Mouse (Mus musculus): ENCODE measurements around the gene 4930519P11Rik. TPM values are rescaled to one million over a fixed set of nuclear protein-coding genes. Genes with fewer than 3 reads are reported as not detected.

Gene 4930519P11Rik
- 0.34 and 0.53 TPM in 2 replicates for polyA plus RNA-seq (2016; fragmentation: Nextera tagmentation; extraction: Ambion mirVana)

DNA sequence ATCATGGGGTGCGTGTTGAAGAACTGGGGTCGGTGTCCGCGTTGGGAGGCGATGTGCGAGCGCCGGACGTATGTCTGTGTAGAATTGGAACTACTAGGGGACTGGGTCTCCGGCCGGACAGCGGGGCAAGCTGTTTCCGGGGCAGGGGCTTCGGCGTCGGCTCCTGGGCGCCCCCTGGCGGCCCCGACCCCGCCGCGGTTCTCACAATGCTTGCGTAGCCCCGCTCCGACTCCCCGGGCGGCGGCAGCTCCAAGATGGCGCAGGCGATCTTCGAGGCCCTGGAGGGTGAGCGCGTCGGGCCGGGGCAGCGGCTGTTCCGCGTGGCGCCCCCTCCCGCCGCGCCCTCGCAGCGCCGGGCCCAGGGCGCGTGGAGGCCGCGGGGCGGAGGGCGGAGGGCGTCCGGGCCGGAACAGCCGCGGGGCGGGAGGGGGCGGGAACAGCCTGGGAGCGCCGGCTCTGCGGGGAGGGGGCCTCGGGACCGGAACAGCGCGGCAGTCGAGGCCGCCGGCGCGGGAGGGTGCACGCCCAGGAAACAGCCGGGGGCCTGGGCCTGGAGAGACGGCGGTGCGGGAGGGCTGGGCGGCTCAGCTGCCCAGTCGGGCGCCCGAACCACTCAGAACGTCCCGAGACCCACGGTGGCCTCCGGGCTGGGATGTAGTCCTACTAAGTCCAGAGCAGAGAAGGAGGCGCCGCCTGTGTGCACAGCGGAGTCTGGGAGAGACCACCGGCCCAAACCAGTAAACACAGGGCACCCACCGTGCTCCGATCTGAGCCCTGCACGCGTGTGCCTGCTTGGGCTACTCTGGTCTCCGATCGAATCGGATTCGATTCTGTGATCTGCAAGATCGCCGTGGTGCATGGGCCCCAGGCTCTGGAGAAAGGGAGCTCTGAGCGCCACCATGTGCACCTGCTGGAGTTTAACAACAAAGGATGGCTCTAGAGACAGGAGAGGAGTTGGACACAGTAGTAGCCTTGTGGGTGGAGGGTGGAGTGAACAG is at the start of gene 4930519P11Rik, which contains the start of gene Zfp341:
Gene 4930519P11Rik, minus strand, starts transcription at position 320 of the 998 bp plus-strand sequence.
Gene Zfp341, plus strand, starts transcription at position 180 of the 998 bp plus-strand sequence.
- H3K4me1 ChIP-seq = peaks cover 34% of the 10 kb centered on the region
- peak; percentile 90 for DNase-seq (ENCODE audit: extremely low spot score, low spot score)
- peaks cover 5% of the 10 kb centered on the region for H3K27me3 ChIP-seq (ENCODE audit: poor library complexity, severe bottlenecking)
- peaks cover 6% of the 10 kb centered on the region for H3K36me3 ChIP-seq (replicated peaks)
- peak within 1 kb of the TSS; percentile 96 for H3K27ac ChIP-seq
- H3K4me3 ChIP-seq = peak within 1 kb of the TSS; percentile 60
- no peaks in the 10 kb centered on the region for H3K9me3 ChIP-seq
- WGBS = 1% methylated on average over 97 of the region's 98 CpGs

- no peaks in the 10 kb centered on the region for H3K27me3 ChIP-seq (ENCODE audit: poor library complexity, severe bottlenecking)
- DNase-seq (ENCODE audit: extremely low spot score, low spot score) = no peak
- peaks cover 49% of the 10 kb centered on the region for H3K36me3 ChIP-seq (replicated peaks)
- 84% methylated on average over 5 of the region's 5 CpGs for WGBS
- no peaks in the 10 kb centered on the region for H3K9me3 ChIP-seq
- peak overlapping the region; percentile 76; the same call in 1 of the 2 replicates for H3K4me3 ChIP-seq
- peaks cover 27% of the 10 kb centered on the region for H3K4me1 ChIP-seq
- H3K27ac ChIP-seq = no peak overlapping the region
Observed at GRCm38 (mm10) chr2:154659531-154660074, 46.4 kb upstream of the 4930519P11Rik start.

- Histone ChIP-seq H3K27me3 (ENCODE audit: poor library complexity, severe bottlenecking) (no peaks in the 10 kb centered on the region), H3K9me3 (no peaks in the 10 kb centered on the region)
- 88% methylated on average over 4 of the region's 4 CpGs for WGBS
Observed at GRCm38 (mm10) chr2:154659070-154659469, 45.8 kb upstream of the 4930519P11Rik start.

GRCm38 (mm10) chr2:154657486-154658237 is 44.4 kb upstream of the 4930519P11Rik start:
- DNase-seq (ENCODE audit: extremely low spot score, low spot score) = peak; percentile 30

More at GRCm38 (mm10) chr2:154659070-154659469, 45.8 kb upstream of the 4930519P11Rik start:
- Histone ChIP-seq H3K4me1 (peaks cover 27% of the 10 kb centered on the region), H3K27ac (no peak overlapping the region), H3K36me3 (replicated peaks) (peaks cover 44% of the 10 kb centered on the region), H3K4me3 (peak overlapping the region; percentile 76; the same call in 1 of the 2 replicates)
- DNase-seq (ENCODE audit: extremely low spot score, low spot score) = no peak

DNA sequence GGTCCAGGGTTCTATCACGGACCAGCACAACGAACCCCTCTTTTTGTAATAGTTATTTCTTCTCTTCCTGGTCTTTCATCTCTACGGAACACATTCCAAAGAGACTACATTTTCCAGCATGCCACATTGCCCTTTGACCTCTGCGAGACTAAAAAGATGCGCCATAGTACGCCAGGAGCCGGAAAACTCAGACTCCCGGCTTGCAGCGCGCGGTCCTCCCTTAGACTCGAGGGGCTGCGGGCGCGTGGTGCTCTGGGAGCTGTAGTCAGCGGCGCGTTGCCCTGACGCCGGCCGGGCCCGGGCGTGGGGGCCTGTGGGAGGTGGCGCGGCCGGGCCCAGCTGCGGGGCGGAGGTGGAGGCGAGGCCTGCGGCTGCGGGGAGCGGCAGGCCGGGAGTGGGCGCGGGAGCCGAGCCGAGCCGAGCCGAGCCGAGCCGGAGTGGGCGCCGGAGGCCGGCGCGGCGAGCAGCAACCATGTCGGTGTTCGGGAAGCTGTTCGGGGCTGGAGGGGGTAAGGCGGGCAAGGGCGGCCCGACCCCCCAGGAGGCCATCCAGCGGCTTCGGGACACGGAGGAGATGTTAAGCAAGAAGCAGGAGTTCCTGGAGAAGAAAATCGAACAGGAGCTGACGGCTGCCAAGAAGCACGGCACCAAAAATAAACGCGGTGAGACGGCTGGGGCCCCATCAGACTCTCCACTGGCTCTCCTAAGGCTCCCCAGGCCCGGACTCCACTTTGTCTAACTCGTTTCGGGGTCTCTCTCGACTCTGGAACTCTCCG is 43.7 kb upstream of the 4930519P11Rik start:
- Histone ChIP-seq H3K4me3 (peak overlapping the region; percentile 76), H3K9me3 (no peaks in the 10 kb centered on the region), H3K27me3 (ENCODE audit: poor library complexity, severe bottlenecking) (no peaks in the 10 kb centered on the region), H3K4me1 (peaks cover 27% of the 10 kb centered on the region), H3K36me3 (replicated peaks) (peaks cover 26% of the 10 kb centered on the region), H3K27ac (peak overlapping the region; percentile 92)
- WGBS = 1% methylated on average over 67 of the region's 67 CpGs
- peak; percentile 90 for DNase-seq (ENCODE audit: extremely low spot score, low spot score)

More at GRCm38 (mm10) chr2:154657486-154658237, 44.4 kb upstream of the 4930519P11Rik start:
- Histone ChIP-seq H3K4me1 (peaks cover 27% of the 10 kb centered on the region), H3K27me3 (ENCODE audit: poor library complexity, severe bottlenecking) (no peaks in the 10 kb centered on the region), H3K4me3 (peak overlapping the region; percentile 76), H3K9me3 (no peaks in the 10 kb centered on the region), H3K36me3 (replicated peaks) (peaks cover 32% of the 10 kb centered on the region), H3K27ac (peak overlapping the region; percentile 92)
- WGBS = 24% methylated on average over 12 of the region's 12 CpGs

- 85% methylated on average over 2 of the region's 2 CpGs for WGBS
- H3K9me3 ChIP-seq = no peaks in the 10 kb centered on the region
- H3K27me3 ChIP-seq (ENCODE audit: poor library complexity, severe bottlenecking) = no peaks in the 10 kb centered on the region
- H3K4me3 ChIP-seq = peak overlapping the region; percentile 76
- peaks cover 17% of the 10 kb centered on the region for H3K36me3 ChIP-seq (replicated peaks)
- peak overlapping the region; percentile 92 for H3K27ac ChIP-seq
- H3K4me1 ChIP-seq = peaks cover 27% of the 10 kb centered on the region
- no peak for DNase-seq (ENCODE audit: extremely low spot score, low spot score)
Observed at GRCm38 (mm10) chr2:154655878-154656414, 42.7 kb upstream of the 4930519P11Rik start.

DNA sequence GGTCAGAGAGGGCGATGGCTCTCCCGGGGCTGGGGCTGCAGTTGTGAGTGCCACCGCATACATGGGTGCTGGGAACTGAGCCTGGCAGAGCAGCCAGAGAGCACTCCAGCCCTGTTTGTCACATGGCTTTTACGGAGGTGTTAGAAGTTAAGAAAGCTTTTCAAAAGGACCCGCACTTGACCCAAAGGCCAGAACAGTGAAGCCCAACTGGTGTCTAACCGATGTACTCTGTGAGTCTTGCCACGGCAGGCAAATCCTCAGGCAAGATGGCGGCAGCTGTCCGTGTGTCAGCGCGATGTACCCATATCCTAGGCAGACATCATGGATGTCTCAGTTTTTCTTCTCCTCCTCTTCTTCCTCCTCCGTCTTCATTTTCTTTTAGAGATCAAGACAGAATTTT is 41.7 kb upstream of the 4930519P11Rik start:
- DNase-seq (ENCODE audit: extremely low spot score, low spot score) = no peak
- no peaks in the 10 kb centered on the region for H3K9me3 ChIP-seq
- 94% methylated on average over 12 of the region's 12 CpGs for WGBS
- H3K27me3 ChIP-seq (ENCODE audit: poor library complexity, severe bottlenecking) = no peaks in the 10 kb centered on the region
- no peak overlapping the region for H3K4me3 ChIP-seq
- H3K36me3 ChIP-seq (replicated peaks) = peaks cover 7% of the 10 kb centered on the region
- no peak overlapping the region for H3K27ac ChIP-seq
- peaks cover 27% of the 10 kb centered on the region for H3K4me1 ChIP-seq

DNA sequence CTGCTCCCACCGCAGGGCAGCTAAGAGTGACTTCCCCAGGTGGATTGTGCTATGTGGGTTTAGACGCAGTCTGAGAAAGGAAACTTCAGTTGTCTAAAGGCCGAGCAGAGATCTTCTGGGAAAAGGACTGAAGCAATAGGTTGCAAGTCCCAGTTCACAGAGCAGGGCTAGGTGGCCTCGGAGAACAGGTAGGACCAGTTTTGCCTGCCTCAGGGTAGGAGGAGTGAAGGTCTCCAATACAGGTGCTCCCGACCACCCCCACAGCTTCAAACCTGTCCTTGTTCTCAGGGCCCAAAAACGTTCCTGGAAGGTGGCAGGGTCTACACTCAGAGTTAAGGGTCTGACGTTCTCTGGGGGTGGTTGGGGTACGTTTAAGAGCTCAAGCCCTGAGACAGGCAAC is 38.1 kb upstream of the 4930519P11Rik start, which contains the start of gene Chmp4b:
Gene Chmp4b, plus strand, starts transcription at position 343 of the 400 bp plus-strand sequence.
- DNase-seq (ENCODE audit: extremely low spot score, low spot score) = no peak
- Histone ChIP-seq H3K4me3 (no peak within 1 kb of the TSS), H3K36me3 (replicated peaks) (peaks cover 6% of the 10 kb centered on the region; the same call in 1 of the 2 replicates), H3K9me3 (no peaks in the 10 kb centered on the region), H3K27me3 (ENCODE audit: poor library complexity, severe bottlenecking) (no peaks in the 10 kb centered on the region), H3K4me1 (peaks cover 14% of the 10 kb centered on the region), H3K27ac (peak within 1 kb of the TSS; percentile 51; the same call in 1 of the 2 replicates)
- WGBS = 55% methylated on average over 8 of the region's 8 CpGs

DNA sequence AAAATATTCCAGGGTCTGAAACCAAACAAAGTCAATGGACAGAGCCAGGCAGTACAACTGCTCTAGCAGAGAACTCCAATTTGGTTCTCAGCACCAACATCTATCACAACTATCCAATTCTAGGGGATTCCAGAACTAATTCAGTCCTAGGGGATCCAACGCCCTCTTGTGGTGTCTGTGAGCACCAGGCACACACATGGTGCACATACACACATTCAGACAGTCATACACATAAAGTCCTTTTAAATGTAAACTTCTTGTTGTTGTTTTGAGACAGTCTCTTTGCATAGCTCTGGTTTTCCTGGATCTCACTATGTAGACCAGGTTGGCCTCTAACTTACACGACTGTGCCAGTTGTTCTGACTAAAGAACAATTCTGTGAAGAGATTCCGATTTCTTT is 37.2 kb upstream of the 4930519P11Rik start:
- Histone ChIP-seq H3K36me3 (replicated peaks) (peaks cover 13% of the 10 kb centered on the region), H3K4me1 (peaks cover 11% of the 10 kb centered on the region), H3K27ac (peak overlapping the region; percentile 51; the same call in 1 of the 2 replicates), H3K9me3 (no peaks in the 10 kb centered on the region), H3K4me3 (no peak overlapping the region), H3K27me3 (ENCODE audit: poor library complexity, severe bottlenecking) (no peaks in the 10 kb centered on the region)
- 87% methylated on average over 3 of the region's 3 CpGs for WGBS
- DNase-seq (ENCODE audit: extremely low spot score, low spot score) = no peak

DNA sequence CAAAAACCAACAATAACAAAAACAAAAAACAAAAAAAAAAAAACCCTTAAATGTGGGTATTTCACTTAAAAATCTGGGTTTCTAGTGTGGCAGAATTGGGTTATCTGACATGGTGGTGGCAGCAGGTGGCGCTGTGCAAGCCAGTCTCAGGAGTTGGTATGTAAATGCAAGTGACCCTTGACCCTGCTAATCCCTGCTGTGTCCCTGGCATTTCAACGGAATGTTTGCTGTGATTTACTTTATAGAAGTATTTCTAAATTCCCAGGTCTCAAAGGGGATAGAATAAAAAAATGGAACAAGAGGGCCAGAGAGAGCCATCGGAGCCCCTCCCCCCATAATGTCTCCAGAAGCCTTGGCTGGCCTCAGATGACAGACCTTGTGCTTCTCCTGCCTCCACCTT is 34.8 kb upstream of the 4930519P11Rik start:
- Histone ChIP-seq H3K27me3 (ENCODE audit: poor library complexity, severe bottlenecking) (no peaks in the 10 kb centered on the region), H3K36me3 (replicated peaks) (peaks cover 34% of the 10 kb centered on the region), H3K9me3 (no peaks in the 10 kb centered on the region), H3K27ac (peak overlapping the region; percentile 40), H3K4me3 (no peak overlapping the region), H3K4me1 (peaks cover 11% of the 10 kb centered on the region)
- 31% methylated on average over 3 of the region's 3 CpGs for WGBS
- peak; percentile 44 for DNase-seq (ENCODE audit: extremely low spot score, low spot score)

DNA sequence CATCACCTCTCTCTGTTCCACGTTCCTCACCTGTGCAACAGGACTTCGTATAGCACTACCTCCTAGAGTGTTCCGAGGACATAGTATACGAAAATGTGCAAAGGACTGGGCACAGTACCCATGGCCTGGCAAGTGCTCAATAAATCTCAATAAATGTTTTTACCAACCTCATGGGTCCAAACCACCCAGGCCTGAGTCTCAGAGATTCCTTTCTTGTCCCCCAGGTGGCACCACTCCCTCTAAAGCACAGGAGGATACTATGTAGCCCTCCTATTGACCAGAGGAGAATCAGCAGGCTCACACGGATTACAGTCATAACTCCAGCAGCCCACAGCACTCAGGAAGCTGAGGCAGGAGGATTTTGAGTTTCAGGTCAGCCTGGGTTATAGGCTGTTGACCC is 33.4 kb upstream of the 4930519P11Rik start:
- Histone ChIP-seq H3K27ac (no peak overlapping the region), H3K36me3 (replicated peaks) (peaks cover 47% of the 10 kb centered on the region), H3K4me3 (no peak overlapping the region), H3K27me3 (ENCODE audit: poor library complexity, severe bottlenecking) (no peaks in the 10 kb centered on the region), H3K9me3 (no peaks in the 10 kb centered on the region), H3K4me1 (peaks cover 11% of the 10 kb centered on the region)
- WGBS = 86% methylated on average over 5 of the region's 5 CpGs
- no peak for DNase-seq (ENCODE audit: extremely low spot score, low spot score)
